Mouse (Mus musculus): ENCODE data around the gene Hus1.

DNA sequence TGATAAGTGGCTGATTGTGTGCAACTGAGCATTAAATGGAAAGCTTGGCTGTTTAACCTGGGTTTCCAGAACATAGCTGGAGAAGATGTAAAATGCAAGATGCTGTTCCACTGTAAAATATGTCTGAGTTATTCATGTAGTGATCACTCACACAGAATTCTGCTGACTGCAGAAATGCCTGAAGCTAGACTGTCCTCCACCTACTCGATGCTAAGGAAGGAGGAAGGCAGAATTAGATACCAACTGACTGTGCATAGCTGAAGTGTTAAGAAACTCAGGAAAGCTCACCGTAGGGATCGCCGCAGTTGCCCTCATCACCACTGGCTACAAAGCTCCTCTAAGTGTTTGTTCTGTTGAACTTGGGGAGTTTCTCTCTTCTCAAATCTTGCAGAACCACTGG is 46.7 kb upstream of the Hus1 start:
- TF ChIP-seq CTCF (IDR thresholded peaks at IDR 0.05) (no peak), POLR2A (IDR thresholded peaks at IDR 0.05; ENCODE audit: insufficient read depth, low read depth, low read length) (no peak), EP300 (IDR thresholded peaks at IDR 0.05; ENCODE audit: insufficient read depth, low read depth, low read length) (no peak)
